Mouse (Mus musculus): ENCODE measurements around the gene Pip5k1c.
A peak's percentile ranks its signal among the peaks of the same experiment; 100 is the strongest.

Pip5k1c gene

GRCm38 (mm10) chr10:81284189-81284588, 8.6 kb upstream of the Pip5k1c start:
- DNase-seq (ENCODE audit: low spot score in 2 of 2): no peak

GRCm38 (mm10) chr10:81284719-81285118, 8.0 kb upstream of the Pip5k1c start:
- no peak for DNase-seq (ENCODE audit: low spot score in 2 of 2)

DNA sequence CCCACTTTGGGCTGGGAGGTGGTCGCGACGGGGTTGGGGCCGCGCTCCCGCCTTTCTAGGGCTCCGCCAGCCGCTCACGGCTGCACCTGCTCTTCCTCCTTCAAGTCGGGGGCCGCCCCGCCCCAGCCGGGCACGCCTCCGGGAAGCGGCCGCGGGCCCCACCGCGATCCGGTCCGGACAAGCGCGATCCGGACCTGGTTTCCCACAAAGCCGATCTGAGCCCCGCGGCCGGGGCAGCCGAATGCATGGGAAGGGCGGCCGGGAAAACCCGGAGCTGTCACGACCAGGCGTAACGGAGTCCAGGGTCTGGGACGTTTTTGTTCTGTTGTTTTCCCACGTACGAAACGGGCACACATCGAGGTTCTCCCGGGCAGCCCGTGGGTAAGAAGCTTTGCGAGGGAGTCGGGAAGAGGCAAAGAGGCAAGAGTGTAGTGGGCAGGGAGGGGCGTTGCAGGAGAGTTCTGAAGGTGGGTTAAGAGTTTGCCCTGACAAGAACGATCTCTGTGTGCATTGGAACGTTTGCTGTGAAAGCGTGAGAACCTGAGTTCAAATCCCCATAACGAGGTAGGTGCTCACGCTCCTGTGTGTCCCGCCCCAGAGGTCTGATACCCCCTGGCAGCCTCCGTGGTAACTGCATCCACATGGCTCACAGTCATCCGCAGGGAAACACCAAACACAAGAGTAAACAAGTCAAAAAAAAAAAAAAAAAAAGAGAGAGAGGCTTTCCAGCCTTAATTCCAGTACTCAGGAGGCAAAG, 6.9 kb upstream of the Pip5k1c start:
- peak in 1 of 2 experiments; percentile 77 for DNase-seq (ENCODE audit: low spot score in 2 of 2)

GRCm38 (mm10) chr10:81286586-81286985, 6.2 kb upstream of the Pip5k1c start:
- DNase-seq (ENCODE audit: low spot score in 2 of 2): no peak

DNA sequence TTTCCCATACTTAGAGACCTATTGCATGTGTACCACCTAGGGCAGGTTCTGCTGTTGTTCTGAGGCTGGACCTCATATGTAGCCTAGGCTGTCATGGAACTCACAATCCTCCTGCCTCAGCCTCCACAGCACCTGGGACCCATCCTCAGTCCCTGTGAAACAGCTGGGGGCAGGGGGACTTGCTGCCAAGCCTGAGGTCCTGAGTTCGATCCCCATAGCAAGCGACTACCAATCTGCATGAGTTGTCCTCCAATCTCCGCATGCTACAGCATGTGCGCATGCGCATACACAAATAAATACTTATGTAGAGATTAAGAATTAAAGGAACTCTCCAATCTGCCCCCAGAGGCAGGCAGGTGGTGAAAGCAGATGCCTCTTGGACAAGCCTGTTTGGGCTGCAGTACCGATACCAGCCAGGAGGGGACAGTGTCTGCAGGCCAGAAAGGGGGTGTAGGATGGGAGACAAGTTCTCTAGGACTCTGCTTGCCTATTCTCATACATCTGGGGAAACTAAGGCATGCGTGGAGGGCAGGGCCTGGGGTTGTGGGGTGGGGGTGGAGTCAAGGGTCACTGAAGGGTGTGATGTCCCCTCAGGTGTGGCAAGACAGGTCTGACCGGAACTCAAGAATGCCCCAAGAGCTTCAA, 5.1 kb upstream of the Pip5k1c start:
- no peak for DNase-seq (ENCODE audit: low spot score in 2 of 2)

- DNase-seq (ENCODE audit: low spot score in 2 of 2): no peak
These were observed 4.2 kb upstream of the Pip5k1c start for GRCm38 (mm10) chr10:81288601-81289000.

DNA sequence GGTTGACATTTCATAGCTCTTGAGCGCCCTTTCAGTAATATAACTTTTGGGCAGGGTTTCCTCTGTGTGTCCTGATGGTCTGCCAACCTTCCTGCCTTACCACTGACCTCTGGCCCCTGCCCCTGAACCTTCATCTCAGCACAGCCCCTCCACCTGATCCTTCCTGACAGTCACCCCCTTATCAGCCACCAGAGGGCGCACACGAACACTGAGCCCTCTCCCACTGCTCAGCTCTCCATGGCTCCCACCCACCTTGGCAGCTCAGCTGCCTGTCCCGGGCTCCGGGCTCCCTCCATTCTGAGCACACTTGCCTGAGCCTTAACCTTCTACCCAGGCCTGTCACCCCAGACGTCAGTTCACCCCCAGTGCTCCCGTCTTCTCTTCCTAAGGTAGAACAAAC, 3.5 kb upstream of the Pip5k1c start:
- DNase-seq (ENCODE audit: low spot score in 2 of 2): peak in 1 of 2 experiments; percentile 52

DNA sequence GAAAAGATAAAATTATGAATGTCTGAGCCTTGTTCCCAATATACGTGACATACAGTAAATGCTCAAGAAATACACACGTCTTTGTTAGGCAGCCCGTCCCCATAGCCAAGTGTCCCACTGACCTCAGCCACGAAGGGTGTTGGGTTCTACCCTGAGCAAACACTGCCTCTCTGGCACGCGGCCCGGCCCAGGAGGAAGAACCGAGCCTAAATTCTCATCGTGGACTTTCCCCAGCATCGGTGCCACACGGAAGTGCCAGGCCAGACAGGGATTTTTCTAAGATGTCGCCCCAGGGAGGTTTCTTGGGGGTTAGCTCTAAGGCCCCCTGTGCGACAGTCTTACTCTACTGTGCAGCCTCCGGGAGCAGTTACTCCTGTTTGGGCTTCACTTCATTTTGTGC, 3.0 kb upstream of the Pip5k1c start:
- no peak for DNase-seq (ENCODE audit: low spot score in 2 of 2)

DNA sequence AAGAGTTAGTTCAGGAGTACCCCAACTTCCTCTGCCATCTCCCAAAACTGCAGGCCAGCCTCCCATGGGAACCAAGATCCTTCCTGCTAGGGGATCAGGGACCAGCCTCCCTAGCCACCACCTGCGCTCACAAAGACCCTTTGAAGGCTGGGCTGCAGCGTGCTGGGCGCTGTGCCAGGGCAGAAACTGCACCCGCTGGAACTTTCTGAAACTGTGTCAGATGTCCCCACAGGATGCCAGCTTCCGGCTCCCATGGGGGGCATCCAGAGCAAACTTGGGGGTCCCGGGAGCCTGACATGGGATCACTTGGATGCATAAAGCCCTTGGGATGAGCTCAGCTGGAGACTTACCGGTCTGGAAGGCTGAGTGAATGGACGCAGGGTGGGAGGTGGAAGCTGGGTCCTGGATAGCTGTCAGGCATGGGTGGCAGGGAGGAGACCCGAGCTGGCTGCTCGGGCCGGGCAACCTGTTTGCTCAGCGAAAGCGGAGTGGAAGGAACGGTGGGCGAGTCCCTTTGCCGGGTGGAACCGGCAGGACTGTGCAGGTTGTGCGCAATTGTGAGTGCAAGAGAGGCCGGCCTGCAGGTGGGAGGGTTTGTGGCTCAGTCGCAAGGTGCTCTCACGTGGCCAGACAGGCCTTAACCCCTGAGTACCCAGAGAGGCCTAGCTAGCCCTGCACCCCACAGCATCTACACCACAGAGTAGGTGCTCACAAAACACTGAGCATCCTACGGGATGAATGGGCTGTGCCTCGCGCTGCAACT, 1.9 kb upstream of the Pip5k1c start:
- no peak for DNase-seq (ENCODE audit: low spot score in 2 of 2)

GRCm38 (mm10) chr10:81291511-81292104, 1.2 kb upstream of the Pip5k1c start, which contains the start of gene Tjp3:
Gene Tjp3 (minus strand): TSS chr10:81291581.
- no peak for DNase-seq (ENCODE audit: low spot score in 2 of 2)

- DNase-seq (ENCODE audit: low spot score in 2 of 2): no peak
These were observed 719 bp downstream of the Pip5k1c start for GRCm38 (mm10) chr10:81293334-81294030.

DNA sequence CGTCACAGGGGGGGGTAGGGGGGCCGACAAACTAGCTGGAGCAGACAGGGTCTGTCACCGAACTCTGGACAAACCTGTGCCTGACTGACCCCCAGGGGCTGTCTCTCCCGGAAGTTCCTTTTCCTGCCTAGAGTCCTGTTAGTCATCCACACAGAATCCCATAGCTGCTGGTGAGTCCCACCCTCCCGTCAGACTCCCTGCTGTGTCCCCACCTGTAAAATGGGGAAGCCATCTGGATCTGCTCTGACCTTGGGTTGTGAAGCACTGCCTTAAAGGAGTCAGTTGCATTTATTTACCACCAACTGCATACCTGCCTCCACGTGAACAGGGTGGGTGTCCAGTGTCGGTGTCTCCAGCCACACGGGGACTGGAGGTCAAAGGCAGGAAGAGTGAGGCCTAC, 1.7 kb downstream of the Pip5k1c start:
- DNase-seq (ENCODE audit: low spot score in 2 of 2): no peak

DNA sequence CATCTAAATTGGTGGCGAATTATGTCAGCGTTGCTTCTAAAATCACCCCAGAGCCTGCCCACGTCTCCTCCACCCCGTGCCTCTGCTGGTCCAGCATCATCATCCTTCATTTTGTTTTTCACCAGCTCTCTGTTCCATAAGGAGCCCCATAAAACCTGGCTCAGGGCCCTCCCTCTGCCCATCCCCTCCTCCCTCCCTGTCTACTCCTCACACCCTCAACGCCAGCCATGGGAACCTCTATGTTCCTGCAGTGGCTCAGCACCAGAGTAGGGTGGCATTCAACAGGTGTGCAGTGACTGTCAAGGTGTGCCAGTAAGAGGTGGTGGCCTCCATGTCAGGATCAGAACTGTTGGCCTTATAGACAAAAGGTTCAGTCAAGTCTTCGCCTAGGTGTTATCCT, 2.4 kb downstream of the Pip5k1c start:
- DNase-seq (ENCODE audit: low spot score in 2 of 2): no peak

- no peak for DNase-seq (ENCODE audit: low spot score in 2 of 2)
These were observed 4.5 kb downstream of the Pip5k1c start for GRCm38 (mm10) chr10:81297246-81297645.

DNA sequence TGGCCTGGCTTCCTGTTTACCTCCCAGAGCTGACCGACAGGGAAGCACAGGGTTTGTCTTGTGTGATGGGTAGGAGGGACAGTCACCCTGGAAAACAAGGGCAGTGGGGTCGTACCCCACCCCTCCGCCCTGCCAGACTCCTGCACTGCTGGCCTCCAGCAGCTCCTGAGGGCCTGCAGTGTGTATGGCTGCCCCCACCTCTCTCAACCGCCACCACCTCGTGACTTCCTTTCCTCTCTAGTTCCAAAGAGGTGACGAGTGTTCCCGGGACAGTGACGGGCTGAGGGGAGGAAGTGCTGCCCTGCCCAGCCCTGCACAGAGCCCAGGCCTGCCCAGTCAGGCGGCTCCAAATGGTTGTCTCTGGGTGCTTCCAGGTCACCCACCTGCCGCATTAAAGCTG, 5.1 kb downstream of the Pip5k1c start:
- no peak for DNase-seq (ENCODE audit: low spot score in 2 of 2)

- no peak for DNase-seq (ENCODE audit: low spot score in 2 of 2)
These were observed 5.8 kb downstream of the Pip5k1c start for GRCm38 (mm10) chr10:81298369-81299100.

GRCm38 (mm10) chr10:81299585-81300351, 7.0 kb downstream of the Pip5k1c start:
- DNase-seq (ENCODE audit: low spot score in 2 of 2): no peak

GRCm38 (mm10) chr10:81300352-81300907, 7.7 kb downstream of the Pip5k1c start:
- no peak for DNase-seq (ENCODE audit: low spot score in 2 of 2)

GRCm38 (mm10) chr10:81301321-81301720, 8.6 kb downstream of the Pip5k1c start:
- DNase-seq (ENCODE audit: low spot score in 2 of 2): no peak

DNA sequence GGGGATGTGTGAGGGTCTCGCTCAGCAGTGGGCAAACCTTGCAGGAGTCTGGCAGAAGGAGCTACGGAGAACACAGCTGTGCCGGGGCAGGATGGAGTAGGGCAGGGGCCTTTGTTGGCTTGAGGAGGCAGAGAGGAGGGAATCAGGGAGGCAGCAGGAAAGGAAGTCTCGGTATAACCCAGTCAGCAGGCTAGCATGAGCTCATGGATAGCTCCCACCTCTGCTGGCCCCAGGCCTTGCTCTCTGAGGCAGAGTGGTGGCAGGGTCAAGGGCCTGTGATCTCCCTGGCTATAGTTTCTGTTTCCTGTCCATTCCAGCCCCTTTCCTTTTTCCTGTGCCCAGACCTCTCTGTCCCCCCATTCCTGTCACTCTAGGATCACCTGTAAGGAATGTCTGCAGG, 9.5 kb downstream of the Pip5k1c start:
- no peak for DNase-seq (ENCODE audit: low spot score in 2 of 2)

All from frontal cortex, postnatal 14 days (tissue).